Comparison of ENCODE assay signal across 7 mouse cellular contexts in genomic region chr5:93043688-93044583, GRCm38 (mm10). TPM values are rescaled to one million over a fixed set of nuclear protein-coding genes. Genes with fewer than 3 reads are reported as not detected.
A peak's percentile ranks its signal among the peaks of the same experiment; 100 is the strongest.
DNase-seq lines count a peak whose midpoint lies in the region; ATAC-seq lines count a peak whose summit lies in the region.

No protein-coding gene starts in this region.

- peak overlapping the region; percentile 17; the same call in 1 of the 2 replicates for H3K9ac ChIP-seq in forebrain, embryonic 12.5 days
- peak overlapping the region; percentile 48 for H3K9ac ChIP-seq in kidney, embryonic 15.5 days
- H3K9ac ChIP-seq in midbrain, embryonic 13.5 days (replicated peaks), result peak overlapping the region; percentile 60

- DNase-seq in right cerebral cortex, postnatal 25 days, result peak; percentile 40
- DNase-seq in right cerebral cortex, postnatal 36 days (ENCODE audit: low spot score in 2 of 2), result no peak
- no peak for DNase-seq in T-cell, adult 2 months (ENCODE audit: low spot score)
- DNase-seq in frontal cortex, postnatal 25 days (ENCODE audit: low spot score in 2 of 2), result no peak

- peak; percentile 11; the same call in 1 of the 2 replicates for ATAC-seq in forebrain, embryonic 12.5 days (ENCODE audit: low FRiP score)
- ATAC-seq in kidney, embryonic 15.5 days (replicated peaks; ENCODE audit: low FRiP score), result peak; percentile 36
- peak; percentile 59 for ATAC-seq in midbrain, embryonic 13.5 days

- H3K27me3 ChIP-seq in forebrain, embryonic 12.5 days, result peaks cover 70% of the 10 kb centered on the region
- H3K27me3 ChIP-seq in kidney, embryonic 15.5 days, result peaks cover 64% of the 10 kb centered on the region
- H3K27me3 ChIP-seq in midbrain, embryonic 13.5 days, result peaks cover 80% of the 10 kb centered on the region

- peaks cover 18% of the 10 kb centered on the region for H3K4me1 ChIP-seq in forebrain, embryonic 12.5 days
- peaks cover 42% of the 10 kb centered on the region for H3K4me1 ChIP-seq in kidney, embryonic 15.5 days
- peaks cover 23% of the 10 kb centered on the region for H3K4me1 ChIP-seq in midbrain, embryonic 13.5 days (replicated peaks)

- WGBS in forebrain, embryonic 12.5 days, result 2% methylated on average over 68 of the region's 69 CpGs
- 3% methylated on average over 61 of the region's 69 CpGs for WGBS in kidney, embryonic 15.5 days
- 3% methylated on average over 62 of the region's 69 CpGs for WGBS in midbrain, embryonic 13.5 days

- H3K4me3 ChIP-seq in forebrain, embryonic 12.5 days (replicated peaks), result peak overlapping the region; percentile 47
- peak overlapping the region; percentile 60 for H3K4me3 ChIP-seq in kidney, embryonic 15.5 days (replicated peaks)
- H3K4me3 ChIP-seq in midbrain, embryonic 13.5 days (replicated peaks), result peak overlapping the region; percentile 50

- H3K9me3 ChIP-seq in forebrain, embryonic 12.5 days, result no peaks in the 10 kb centered on the region
- H3K9me3 ChIP-seq in kidney, embryonic 15.5 days (replicated peaks), result no peaks in the 10 kb centered on the region
- H3K9me3 ChIP-seq in midbrain, embryonic 13.5 days, result no peaks in the 10 kb centered on the region

- H3K36me3 ChIP-seq in forebrain, embryonic 12.5 days (replicated peaks), result no peaks in the 10 kb centered on the region
- H3K36me3 ChIP-seq in kidney, embryonic 15.5 days, result no peaks in the 10 kb centered on the region
- no peaks in the 10 kb centered on the region for H3K36me3 ChIP-seq in midbrain, embryonic 13.5 days

- no peak overlapping the region for H3K27ac ChIP-seq in forebrain, embryonic 12.5 days
- peak overlapping the region; percentile 48; the same call in 1 of the 2 replicates for H3K27ac ChIP-seq in kidney, embryonic 15.5 days
- no peak overlapping the region for H3K27ac ChIP-seq in midbrain, embryonic 13.5 days

- H3K4me2 ChIP-seq in forebrain, embryonic 12.5 days, result peak overlapping the region; percentile 84
- H3K4me2 ChIP-seq in kidney, embryonic 15.5 days, result peak overlapping the region; percentile 96
- peak overlapping the region; percentile 93 for H3K4me2 ChIP-seq in midbrain, embryonic 13.5 days (replicated peaks)

RNA-seq across cellular contexts. Expression of gene Sowahb, which starts 0.9 kb away (rescaled TPM):
- 0.18 and 0.29 TPM in 2 replicates for polyA plus RNA-seq in forebrain, embryonic 12.5 days (2016; fragmentation: Nextera tagmentation; extraction: Ambion mirVana)
- 1.4 and 1.5 TPM in 2 replicates for polyA plus RNA-seq in kidney, embryonic 15.5 days (2015; fragmentation: Nextera tagmentation; extraction: Ambion mirVana)
- 0.06 TPM in 1 of 2 replicates, not detected in the other for polyA plus RNA-seq in midbrain, embryonic 13.5 days (2015; fragmentation: Nextera tagmentation; extraction: Ambion mirVana)

RNA-seq across cellular contexts. Expression of gene Sept11, which starts 49.3 kb away (rescaled TPM):
- polyA plus RNA-seq in forebrain, embryonic 12.5 days (2016; fragmentation: Nextera tagmentation; extraction: Ambion mirVana), result 302 and 335 TPM in 2 replicates
- polyA plus RNA-seq in kidney, embryonic 15.5 days (2015; fragmentation: Nextera tagmentation; extraction: Ambion mirVana), result 221 and 222 TPM in 2 replicates
- polyA plus RNA-seq in midbrain, embryonic 13.5 days (2015; fragmentation: Nextera tagmentation; extraction: Ambion mirVana), result 172 and 173 TPM in 2 replicates
